Mouse (Mus musculus): ENCODE results near the gene Nox4. TPM values are rescaled to one million over a fixed set of nuclear protein-coding genes. Genes with fewer than 3 reads are reported as not detected.

Gene Nox4
- polyA plus RNA-seq (2016; fragmentation: Nextera tagmentation; extraction: Ambion mirVana), result 4.1 and 4.3 TPM in 2 replicates

- peak within 1 kb of the TSS; percentile 79 for H3K4me3 ChIP-seq
- peak within 1 kb of the TSS; percentile 80 for H3K9ac ChIP-seq
- H3K9me3 ChIP-seq (replicated peaks), result no peaks in the 10 kb centered on the region
- H3K4me1 ChIP-seq (replicated peaks), result peaks cover 10% of the 10 kb centered on the region; the same call in 1 of the 2 replicates
- 9% methylated on average over 18 of the region's 18 CpGs for WGBS
- peak within 1 kb of the TSS; percentile 76 for H3K4me2 ChIP-seq
- H3K27me3 ChIP-seq (replicated peaks), result no peaks in the 10 kb centered on the region
- ATAC-seq (ENCODE audit: insufficient number of reproducible peaks, low FRiP score), result no peak
- peak within 1 kb of the TSS; percentile 60 for H3K27ac ChIP-seq (ENCODE audit: poor library complexity, severe bottlenecking)
- H3K36me3 ChIP-seq, result no peaks in the 10 kb centered on the region
Measured at GRCm38 (mm10) chr7:87245856-87246579, at the start of gene Nox4. Nox4 (plus strand) TSS chr7:87246096.

GRCm38 (mm10) chr7:87204751-87205150 is 41.1 kb upstream of the Nox4 start:
- Histone ChIP-seq H3K4me1 (replicated peaks) (no peaks in the 10 kb centered on the region), H3K27ac (ENCODE audit: poor library complexity, severe bottlenecking) (no peak overlapping the region), H3K27me3 (replicated peaks) (no peaks in the 10 kb centered on the region), H3K9ac (no peak overlapping the region), H3K4me3 (no peak overlapping the region), H3K9me3 (replicated peaks) (no peaks in the 10 kb centered on the region), H3K4me2 (no peak overlapping the region), H3K36me3 (no peaks in the 10 kb centered on the region)
- no peak for ATAC-seq (ENCODE audit: insufficient number of reproducible peaks, low FRiP score)

- no peak for ATAC-seq (ENCODE audit: insufficient number of reproducible peaks, low FRiP score)
- no peaks in the 10 kb centered on the region for H3K9me3 ChIP-seq (replicated peaks)
- H3K27me3 ChIP-seq (replicated peaks), result no peaks in the 10 kb centered on the region
- no peak overlapping the region for H3K9ac ChIP-seq
- H3K36me3 ChIP-seq, result no peaks in the 10 kb centered on the region
- no peak overlapping the region for H3K27ac ChIP-seq (ENCODE audit: poor library complexity, severe bottlenecking)
- no peak overlapping the region for H3K4me3 ChIP-seq
- no peaks in the 10 kb centered on the region for H3K4me1 ChIP-seq (replicated peaks)
- no peak overlapping the region for H3K4me2 ChIP-seq
Measured at GRCm38 (mm10) chr7:87221712-87222111, 24.2 kb upstream of the Nox4 start.

GRCm38 (mm10) chr7:87222751-87223150 is 23.1 kb upstream of the Nox4 start:
- 68% methylated on average over 2 of the region's 2 CpGs for WGBS
- H3K9me3 ChIP-seq (replicated peaks), result no peaks in the 10 kb centered on the region
- no peak overlapping the region for H3K4me3 ChIP-seq
- H3K4me1 ChIP-seq (replicated peaks), result no peaks in the 10 kb centered on the region
- H3K9ac ChIP-seq, result no peak overlapping the region
- no peaks in the 10 kb centered on the region for H3K36me3 ChIP-seq
- H3K27me3 ChIP-seq (replicated peaks), result no peaks in the 10 kb centered on the region
- no peak for ATAC-seq (ENCODE audit: insufficient number of reproducible peaks, low FRiP score)
- H3K27ac ChIP-seq (ENCODE audit: poor library complexity, severe bottlenecking), result no peak overlapping the region
- H3K4me2 ChIP-seq, result no peak overlapping the region

- H3K27me3 ChIP-seq (replicated peaks), result no peaks in the 10 kb centered on the region
- no peak overlapping the region for H3K27ac ChIP-seq (ENCODE audit: poor library complexity, severe bottlenecking)
- H3K4me1 ChIP-seq (replicated peaks), result no peaks in the 10 kb centered on the region
- no peak overlapping the region for H3K4me2 ChIP-seq
- H3K36me3 ChIP-seq, result no peaks in the 10 kb centered on the region
- H3K9ac ChIP-seq, result no peak overlapping the region
- no peak for ATAC-seq (ENCODE audit: insufficient number of reproducible peaks, low FRiP score)
- H3K4me3 ChIP-seq, result no peak overlapping the region
- H3K9me3 ChIP-seq (replicated peaks), result no peaks in the 10 kb centered on the region
- WGBS, result 40% methylated on average over 2 of the region's 2 CpGs
Measured at GRCm38 (mm10) chr7:87225617-87226016, 20.3 kb upstream of the Nox4 start.

- no peaks in the 10 kb centered on the region for H3K27me3 ChIP-seq (replicated peaks)
- no peak overlapping the region for H3K27ac ChIP-seq (ENCODE audit: poor library complexity, severe bottlenecking)
- no peaks in the 10 kb centered on the region for H3K4me1 ChIP-seq (replicated peaks)
- H3K4me2 ChIP-seq, result no peak overlapping the region
- no peak for ATAC-seq (ENCODE audit: insufficient number of reproducible peaks, low FRiP score)
- WGBS, result 72% methylated on average over 4 of the region's 4 CpGs
- no peaks in the 10 kb centered on the region for H3K9me3 ChIP-seq (replicated peaks)
- H3K36me3 ChIP-seq, result no peaks in the 10 kb centered on the region
- H3K9ac ChIP-seq, result no peak overlapping the region
- H3K4me3 ChIP-seq, result no peak overlapping the region
Measured at GRCm38 (mm10) chr7:87227051-87227948, 18.6 kb upstream of the Nox4 start.

- H3K4me1 ChIP-seq (replicated peaks), result no peaks in the 10 kb centered on the region
- 87% methylated on average over 1 of the region's 1 CpGs for WGBS
- H3K9me3 ChIP-seq (replicated peaks), result no peaks in the 10 kb centered on the region
- H3K9ac ChIP-seq, result no peak overlapping the region
- H3K36me3 ChIP-seq, result no peaks in the 10 kb centered on the region
- no peak overlapping the region for H3K27ac ChIP-seq (ENCODE audit: poor library complexity, severe bottlenecking)
- H3K4me3 ChIP-seq, result no peak overlapping the region
- ATAC-seq (ENCODE audit: insufficient number of reproducible peaks, low FRiP score), result no peak
- H3K4me2 ChIP-seq, result no peak overlapping the region
- H3K27me3 ChIP-seq (replicated peaks), result no peaks in the 10 kb centered on the region
Measured at GRCm38 (mm10) chr7:87229502-87229901, 16.4 kb upstream of the Nox4 start.

- no peak overlapping the region for H3K4me3 ChIP-seq
- ATAC-seq (ENCODE audit: insufficient number of reproducible peaks, low FRiP score), result no peak
Measured at GRCm38 (mm10) chr7:87241139-87241538, 4.8 kb upstream of the Nox4 start.

GRCm38 (mm10) chr7:87246580-87246934 is 661 bp downstream of the Nox4 start:
- H3K27ac ChIP-seq (ENCODE audit: poor library complexity, severe bottlenecking), result peak overlapping the region; percentile 60
- peak overlapping the region; percentile 80 for H3K9ac ChIP-seq
- H3K27me3 ChIP-seq (replicated peaks), result no peaks in the 10 kb centered on the region
- ATAC-seq (ENCODE audit: insufficient number of reproducible peaks, low FRiP score), result peak; percentile 89
- WGBS, result 1% methylated on average over 26 of the region's 30 CpGs
- H3K4me3 ChIP-seq, result peak overlapping the region; percentile 79
- peak overlapping the region; percentile 76 for H3K4me2 ChIP-seq
- H3K36me3 ChIP-seq, result no peaks in the 10 kb centered on the region
- H3K4me1 ChIP-seq (replicated peaks), result peaks cover 10% of the 10 kb centered on the region; the same call in 1 of the 2 replicates
- no peaks in the 10 kb centered on the region for H3K9me3 ChIP-seq (replicated peaks)

More at GRCm38 (mm10) chr7:87241139-87241538, 4.8 kb upstream of the Nox4 start:
- H3K4me2 ChIP-seq, result no peak overlapping the region
- H3K27me3 ChIP-seq (replicated peaks), result no peaks in the 10 kb centered on the region
- H3K27ac ChIP-seq (ENCODE audit: poor library complexity, severe bottlenecking), result no peak overlapping the region
- no peaks in the 10 kb centered on the region for H3K9me3 ChIP-seq (replicated peaks)
- WGBS, result 65% methylated on average over 1 of the region's 1 CpGs
- no peak overlapping the region for H3K9ac ChIP-seq
- H3K4me1 ChIP-seq (replicated peaks), result no peaks in the 10 kb centered on the region; the same call in 1 of the 2 replicates
- no peaks in the 10 kb centered on the region for H3K36me3 ChIP-seq

GRCm38 (mm10) chr7:87246940-87247339 is 1.0 kb downstream of the Nox4 start:
- H3K9me3 ChIP-seq (replicated peaks), result no peaks in the 10 kb centered on the region
- H3K9ac ChIP-seq, result peak overlapping the region; percentile 80
- peak overlapping the region; percentile 79 for H3K4me3 ChIP-seq
- peak overlapping the region; percentile 60 for H3K27ac ChIP-seq (ENCODE audit: poor library complexity, severe bottlenecking)
- no peaks in the 10 kb centered on the region for H3K27me3 ChIP-seq (replicated peaks)
- ATAC-seq (ENCODE audit: insufficient number of reproducible peaks, low FRiP score), result peak; percentile 23; the same call in 1 of the 2 replicates
- H3K36me3 ChIP-seq, result no peaks in the 10 kb centered on the region
- peaks cover 10% of the 10 kb centered on the region; the same call in 1 of the 2 replicates for H3K4me1 ChIP-seq (replicated peaks)
- H3K4me2 ChIP-seq, result peak overlapping the region; percentile 76
- WGBS, result 64% methylated on average over 1 of the region's 1 CpGs

- Histone ChIP-seq H3K4me2 (no peak overlapping the region), H3K27me3 (replicated peaks) (no peaks in the 10 kb centered on the region), H3K4me3 (no peak overlapping the region), H3K4me1 (replicated peaks) (peaks cover 10% of the 10 kb centered on the region; the same call in 1 of the 2 replicates), H3K36me3 (no peaks in the 10 kb centered on the region), H3K9me3 (replicated peaks) (no peaks in the 10 kb centered on the region), H3K27ac (ENCODE audit: poor library complexity, severe bottlenecking) (no peak overlapping the region), H3K9ac (no peak overlapping the region)
- 15% methylated on average over 1 of the region's 1 CpGs for WGBS
- no peak for ATAC-seq (ENCODE audit: insufficient number of reproducible peaks, low FRiP score)
Measured at GRCm38 (mm10) chr7:87247926-87248325, 2.0 kb downstream of the Nox4 start.
